Mouse (Mus musculus) CH12.LX (cell line): ENCODE data around the gene Gli2.

Source experiments
- CTCF ChIP-seq, 2 experiments: IDR thresholded peaks in 1 of 2; conservative IDR thresholded peaks in 1 of 2; 2 replicates each; pipeline ENCODE4 v1.5.1; 2011 to 2012; ENCODE audit warnings: low read depth in 2 of 2, low read length in 2 of 2, improper control_type of control experiment in 1 of 2, inconsistent platforms in 1 of 2, mild to moderate bottlenecking in 1 of 2, moderate library complexity in 1 of 2
- ELF1 ChIP-seq: IDR thresholded peaks from 2 replicates; pipeline ENCODE4 v1.6.1; 2014; ENCODE audit warnings: low read depth, mild to moderate bottlenecking, inconsistent platforms, low read length, improper control_type of control experiment
- EP300 ChIP-seq: IDR thresholded peaks from 2 replicates; pipeline ENCODE4 v1.6.1; 2011; ENCODE audit warnings: low read length, improper control_type of control experiment
- HCFC1 ChIP-seq: IDR thresholded peaks from 2 replicates; pipeline ENCODE4 v1.6.1; 2012; ENCODE audit warnings: low read depth, mild to moderate bottlenecking, inconsistent platforms, low read length, improper control_type of control experiment
- MAX ChIP-seq: IDR thresholded peaks from 2 replicates; pipeline ENCODE4 v1.6.1; 2011; ENCODE audit warnings: low read length, improper control_type of control experiment
- MEF2A ChIP-seq: IDR thresholded peaks from 2 replicates; pipeline ENCODE4 v1.6.1; 2014; ENCODE audit warnings: low read depth, mild to moderate bottlenecking, inconsistent platforms, low read length, improper control_type of control experiment, borderline replicate concordance
- MXI1 ChIP-seq: IDR thresholded peaks from 2 replicates; pipeline ENCODE4 v1.6.1; 2011; ENCODE audit warnings: mild to moderate bottlenecking, low read depth, low read length, improper control_type of control experiment
- MYC ChIP-seq: IDR thresholded peaks from 2 replicates; pipeline ENCODE4 v1.6.1; 2011; ENCODE audit warnings: low read depth, mild to moderate bottlenecking, improper control_type of control experiment, low read length
- POLR2A ChIP-seq: IDR thresholded peaks from 2 replicates; pipeline ENCODE4 v1.6.1; 2011; ENCODE audit warnings: low read depth, mild to moderate bottlenecking, improper control_type of control experiment, low read length
- POLR2AphosphoS2 ChIP-seq: IDR thresholded peaks from 2 replicates; pipeline ENCODE4 v1.6.1; 2011; ENCODE audit warnings: low read depth, low read length, improper control_type of control experiment
- TBP ChIP-seq: conservative IDR thresholded peaks from 2 replicates; pipeline ENCODE4 v1.6.1; 2011; ENCODE audit warnings: low read depth, low read length, improper control_type of control experiment
- USF2 ChIP-seq: conservative IDR thresholded peaks from 2 replicates; pipeline ENCODE4 v1.6.1; 2011; ENCODE audit warnings: low read depth, low read length, improper control_type of control experiment
- ZC3H11A ChIP-seq: IDR thresholded peaks from 2 replicates; pipeline ENCODE4 v1.6.1; 2012; ENCODE audit warnings: low read depth, mild to moderate bottlenecking, inconsistent platforms, low read length, improper control_type of control experiment

- TF ChIP-seq MYC (no peak), EP300 (no peak), TBP (no peak), CTCF (conservative IDR thresholded peaks at IDR 0.05 in 1 of 2, IDR thresholded peaks at IDR 0.05 in 1 of 2; ENCODE audit: low read depth in 2 of 2, low read length in 2 of 2) (no peak), ELF1 (no peak), MXI1 (no peak), MAX (no peak), POLR2AphosphoS2 (no peak), USF2 (no peak), HCFC1 (no peak), MEF2A (no peak), ZC3H11A (no peak), POLR2A (no peak)
These were observed 155.1 kb downstream of the Gli2 start for GRCm38 (mm10) chr1:118898351-118898750.
